Mouse (Mus musculus) MEL (cell line): ENCODE measurements around the gene Lin7c.

Experiments
- GABPA ChIP-seq: IDR thresholded peaks from 2 replicates; pipeline ENCODE4 v1.6.1; 2012; ENCODE audit warnings: low read depth, mild to moderate bottlenecking, inconsistent platforms, low read length, improper control_type of control experiment, moderate library complexity
- MAX ChIP-seq: IDR thresholded peaks from 2 replicates; pipeline ENCODE4 v1.6.1; 2011; ENCODE audit warnings: low read length, improper control_type of control experiment
- ZMIZ1 ChIP-seq: IDR thresholded peaks from 2 replicates; pipeline ENCODE4 v1.6.1; 2012; ENCODE audit warnings: low read depth, mild to moderate bottlenecking, inconsistent platforms, low read length, improper control_type of control experiment, moderate library complexity

- no peak for TF ChIP-seq GABPA
- no peak for TF ChIP-seq MAX
- no peak for TF ChIP-seq ZMIZ1
Measured at GRCm38 (mm10) chr2:109904171-109904821, 13.6 kb downstream of the Lin7c start.
